Mouse (Mus musculus): ENCODE measurements at regions not wholly inside any gene's neighbourhood (a gene's known extent, or its start where the extent isn't known, plus 50 kb on each side); places are given as distances from the start of the nearest gene placed in this dataset.
A peak's percentile ranks its signal among the peaks of the same experiment; 100 is the strongest.
"Not testable (repeated sequence)": the region's sequence is repeated elsewhere in the genome, so short reads cannot be mapped to it uniquely, and the experiment has no call there.

- DNase-seq (ENCODE audit: low spot score): no peak
Observed at GRCm38 (mm10) chr10:118603857-118604414, 163.1 kb downstream of the Ifng start.

- peak; percentile 22 for DNase-seq (ENCODE audit: low spot score)
Observed at GRCm38 (mm10) chr10:118605156-118605821, 164.4 kb downstream of the Ifng start.

GRCm38 (mm10) chr10:118607418-118607817 is 166.6 kb downstream of the Ifng start:
- no peak for DNase-seq (ENCODE audit: low spot score)

GRCm38 (mm10) chr10:118608376-118609145 is 167.7 kb downstream of the Ifng start:
- DNase-seq (ENCODE audit: low spot score): no peak

- no peak for DNase-seq (ENCODE audit: low spot score)
Observed at GRCm38 (mm10) chr10:118609157-118609556, 168.3 kb downstream of the Ifng start.

- no peak for DNase-seq (ENCODE audit: low spot score)
Observed at GRCm38 (mm10) chr10:118610868-118611461, 170.1 kb downstream of the Ifng start.

GRCm38 (mm10) chr10:118612091-118612490 is 171.2 kb downstream of the Ifng start:
- no peak for DNase-seq (ENCODE audit: low spot score)

GRCm38 (mm10) chr10:118613056-118613695 is 172.3 kb downstream of the Ifng start:
- DNase-seq (ENCODE audit: low spot score): no peak

GRCm38 (mm10) chr10:118614251-118614865 is 173.5 kb downstream of the Ifng start:
- DNase-seq (ENCODE audit: low spot score): no peak

GRCm38 (mm10) chr10:118615131-118616020 is 174.5 kb downstream of the Ifng start:
- DNase-seq (ENCODE audit: low spot score): no peak

GRCm38 (mm10) chr10:118616031-118616615 is 175.3 kb downstream of the Ifng start:
- DNase-seq (ENCODE audit: low spot score): no peak

- DNase-seq (ENCODE audit: low spot score): no peak
Observed at GRCm38 (mm10) chr10:118617291-118618044, 176.6 kb downstream of the Ifng start.

GRCm38 (mm10) chr10:118618251-118618650 is 177.4 kb downstream of the Ifng start:
- DNase-seq (ENCODE audit: low spot score): not testable (repeated sequence)

- DNase-seq (ENCODE audit: low spot score): no peak
Observed at GRCm38 (mm10) chr10:118618766-118619600, 178.1 kb downstream of the Ifng start.

- no peak for DNase-seq (ENCODE audit: low spot score)
Observed at GRCm38 (mm10) chr10:118619601-118620000, 178.8 kb downstream of the Ifng start.

GRCm38 (mm10) chr10:118620611-118621010 is 179.8 kb downstream of the Ifng start:
- no peak for DNase-seq (ENCODE audit: low spot score)

GRCm38 (mm10) chr10:118621546-118621945 is 180.7 kb downstream of the Ifng start:
- DNase-seq (ENCODE audit: low spot score): no peak

- DNase-seq (ENCODE audit: low spot score): no peak
Observed at GRCm38 (mm10) chr10:118622131-118622530, 181.3 kb downstream of the Ifng start.

GRCm38 (mm10) chr10:118622916-118623315 is 182.1 kb downstream of the Ifng start:
- no peak for DNase-seq (ENCODE audit: low spot score)
